Mouse (Mus musculus): ENCODE results near the gene Gm8797.

GRCm38 (mm10) chr3:5714481-5714880 is 36.1 kb upstream of the Gm8797 start:
- TF ChIP-seq POLR2A (IDR thresholded peaks at IDR 0.05; ENCODE audit: extremely low read depth, insufficient read depth, low read length) = no peak
- no peak for TF ChIP-seq CTCF (IDR thresholded peaks at IDR 0.05; ENCODE audit: extremely low read depth, insufficient read depth, low read length)

Data from cortical plate, adult 2 months (tissue).